Mouse (Mus musculus): ENCODE data around the gene Ptprm. TPM values are rescaled to one million over a fixed set of nuclear protein-coding genes. Genes with fewer than 3 reads are reported as not detected.

Gene Ptprm
- polyA plus RNA-seq, 1 experiment from 2014 or later: 5.7 TPM

- WGBS: 35% methylated on average over 12 of the region's 12 CpGs
These were observed 111.3 kb downstream of the Ptprm start for GRCm38 (mm10) chr17:67242774-67243495.

GRCm38 (mm10) chr17:67241951-67242773, 112.1 kb downstream of the Ptprm start:
- 47% methylated on average over 10 of the region's 10 CpGs for WGBS
- no peaks in the 10 kb centered on the region for H3K9me3 ChIP-seq (replicated peaks)
- no peak overlapping the region for H3K4me2 ChIP-seq
- no peaks in the 10 kb centered on the region for H3K36me3 ChIP-seq (ENCODE audit: poor library complexity, severe bottlenecking)
- no peaks in the 10 kb centered on the region for H3K27me3 ChIP-seq
- ATAC-seq: no peak
- H3K9ac ChIP-seq: no peak overlapping the region
- H3K27ac ChIP-seq: no peak overlapping the region
- H3K4me3 ChIP-seq: no peak overlapping the region
- H3K4me1 ChIP-seq: peaks cover 4% of the 10 kb centered on the region

More at GRCm38 (mm10) chr17:67242774-67243495, 111.3 kb downstream of the Ptprm start:
- ATAC-seq: no peak
- H3K36me3 ChIP-seq (ENCODE audit: poor library complexity, severe bottlenecking): no peaks in the 10 kb centered on the region
- no peak overlapping the region for H3K9ac ChIP-seq
- no peak overlapping the region for H3K4me2 ChIP-seq
- H3K27me3 ChIP-seq: no peaks in the 10 kb centered on the region
- H3K9me3 ChIP-seq (replicated peaks): no peaks in the 10 kb centered on the region
- peaks cover 8% of the 10 kb centered on the region for H3K4me1 ChIP-seq
- H3K4me3 ChIP-seq: no peak overlapping the region
- no peak overlapping the region for H3K27ac ChIP-seq

GRCm38 (mm10) chr17:67238866-67239265, 115.4 kb downstream of the Ptprm start:
- no peak overlapping the region for H3K4me2 ChIP-seq
- no peak for ATAC-seq
- no peak overlapping the region for H3K4me3 ChIP-seq
- peaks cover 4% of the 10 kb centered on the region for H3K4me1 ChIP-seq
- no peaks in the 10 kb centered on the region for H3K9me3 ChIP-seq (replicated peaks)
- no peaks in the 10 kb centered on the region for H3K36me3 ChIP-seq (ENCODE audit: poor library complexity, severe bottlenecking)
- H3K9ac ChIP-seq: no peak overlapping the region
- no peak overlapping the region for H3K27ac ChIP-seq
- WGBS: 97% methylated on average over 7 of the region's 7 CpGs
- no peaks in the 10 kb centered on the region for H3K27me3 ChIP-seq

GRCm38 (mm10) chr17:67237407-67237806, 116.8 kb downstream of the Ptprm start:
- H3K36me3 ChIP-seq (ENCODE audit: poor library complexity, severe bottlenecking): no peaks in the 10 kb centered on the region

GRCm38 (mm10) chr17:67233063-67233462, 121.2 kb downstream of the Ptprm start:
- no peak overlapping the region for H3K27ac ChIP-seq
- no peak overlapping the region for H3K4me2 ChIP-seq
- H3K4me3 ChIP-seq: no peak overlapping the region
- H3K9me3 ChIP-seq (replicated peaks): no peaks in the 10 kb centered on the region
- no peaks in the 10 kb centered on the region for H3K36me3 ChIP-seq (ENCODE audit: poor library complexity, severe bottlenecking)
- H3K9ac ChIP-seq: no peak overlapping the region
- WGBS: 93% methylated on average over 9 of the region's 9 CpGs
- H3K4me1 ChIP-seq: no peaks in the 10 kb centered on the region
- no peak for ATAC-seq
- H3K27me3 ChIP-seq: no peaks in the 10 kb centered on the region

More at GRCm38 (mm10) chr17:67237407-67237806, 116.8 kb downstream of the Ptprm start:
- H3K27me3 ChIP-seq: no peaks in the 10 kb centered on the region
- 86% methylated on average over 10 of the region's 10 CpGs for WGBS
- H3K4me2 ChIP-seq: no peak overlapping the region
- no peak overlapping the region for H3K4me3 ChIP-seq
- no peak overlapping the region for H3K27ac ChIP-seq
- ATAC-seq: no peak
- no peak overlapping the region for H3K9ac ChIP-seq
- H3K9me3 ChIP-seq (replicated peaks): no peaks in the 10 kb centered on the region
- no peaks in the 10 kb centered on the region; the same call in 1 of the 2 replicates for H3K4me1 ChIP-seq

- H3K9me3 ChIP-seq (replicated peaks): no peaks in the 10 kb centered on the region
- no peak overlapping the region for H3K4me2 ChIP-seq
- 6% methylated on average over 5 of the region's 5 CpGs for WGBS
These were observed 127.3 kb downstream of the Ptprm start for GRCm38 (mm10) chr17:67226991-67227390.

GRCm38 (mm10) chr17:67215326-67215725, 138.9 kb downstream of the Ptprm start:
- no peak overlapping the region for H3K9ac ChIP-seq
- H3K4me2 ChIP-seq: no peak overlapping the region
- no peaks in the 10 kb centered on the region for H3K36me3 ChIP-seq (ENCODE audit: poor library complexity, severe bottlenecking)
- no peak overlapping the region for H3K27ac ChIP-seq
- no peak for ATAC-seq
- peaks cover 7% of the 10 kb centered on the region for H3K4me1 ChIP-seq
- H3K9me3 ChIP-seq (replicated peaks): no peaks in the 10 kb centered on the region
- no peaks in the 10 kb centered on the region for H3K27me3 ChIP-seq
- H3K4me3 ChIP-seq: no peak overlapping the region
- 90% methylated on average over 1 of the region's 1 CpGs for WGBS

More at GRCm38 (mm10) chr17:67226991-67227390, 127.3 kb downstream of the Ptprm start:
- 0 out of 2 replicates have a peak, but pooled peaks cover 6% of the 10 kb centered on the region for H3K4me1 ChIP-seq
- H3K27ac ChIP-seq: no peak overlapping the region
- H3K9ac ChIP-seq: no peak overlapping the region
- H3K27me3 ChIP-seq: no peaks in the 10 kb centered on the region
- H3K36me3 ChIP-seq (ENCODE audit: poor library complexity, severe bottlenecking): no peaks in the 10 kb centered on the region
- no peak overlapping the region for H3K4me3 ChIP-seq
- no peak for ATAC-seq

- Histone ChIP-seq H3K9ac (no peak overlapping the region), H3K27ac (no peak overlapping the region), H3K27me3 (no peaks in the 10 kb centered on the region), H3K4me1 (peaks cover 7% of the 10 kb centered on the region), H3K4me3 (no peak overlapping the region), H3K9me3 (replicated peaks) (no peaks in the 10 kb centered on the region), H3K36me3 (ENCODE audit: poor library complexity, severe bottlenecking) (no peaks in the 10 kb centered on the region), H3K4me2 (no peak overlapping the region)
- WGBS: 27% methylated on average over 3 of the region's 3 CpGs
- no peak for ATAC-seq
These were observed 140.5 kb downstream of the Ptprm start for GRCm38 (mm10) chr17:67213711-67214110.

- H3K4me1 ChIP-seq: peaks cover 7% of the 10 kb centered on the region
- H3K27me3 ChIP-seq: no peaks in the 10 kb centered on the region
- H3K27ac ChIP-seq: no peak overlapping the region
- H3K36me3 ChIP-seq (ENCODE audit: poor library complexity, severe bottlenecking): no peaks in the 10 kb centered on the region
- no peak overlapping the region for H3K9ac ChIP-seq
- ATAC-seq: no peak
- no peaks in the 10 kb centered on the region for H3K9me3 ChIP-seq (replicated peaks)
- 65% methylated on average over 8 of the region's 8 CpGs for WGBS
- H3K4me2 ChIP-seq: no peak overlapping the region
- H3K4me3 ChIP-seq: no peak overlapping the region
These were observed 144.4 kb downstream of the Ptprm start for GRCm38 (mm10) chr17:67209676-67210344.

- Histone ChIP-seq H3K27me3 (no peaks in the 10 kb centered on the region), H3K9me3 (replicated peaks) (no peaks in the 10 kb centered on the region), H3K9ac (no peak overlapping the region), H3K4me1 (peaks cover 3% of the 10 kb centered on the region), H3K4me2 (no peak overlapping the region), H3K27ac (no peak overlapping the region), H3K4me3 (no peak overlapping the region), H3K36me3 (ENCODE audit: poor library complexity, severe bottlenecking) (no peaks in the 10 kb centered on the region)
- ATAC-seq: no peak
- WGBS: 85% methylated on average over 5 of the region's 5 CpGs
These were observed 145.7 kb downstream of the Ptprm start for GRCm38 (mm10) chr17:67208600-67208999.

- H3K27ac ChIP-seq: no peak overlapping the region
- H3K36me3 ChIP-seq (ENCODE audit: poor library complexity, severe bottlenecking): no peaks in the 10 kb centered on the region
- no peak overlapping the region for H3K4me3 ChIP-seq
- 97% methylated on average over 4 of the region's 4 CpGs for WGBS
- no peak overlapping the region for H3K4me2 ChIP-seq
- no peak for ATAC-seq
- no peaks in the 10 kb centered on the region for H3K27me3 ChIP-seq
- H3K4me1 ChIP-seq: no peaks in the 10 kb centered on the region
- no peak overlapping the region for H3K9ac ChIP-seq
- H3K9me3 ChIP-seq (replicated peaks): no peaks in the 10 kb centered on the region
These were observed 147.3 kb downstream of the Ptprm start for GRCm38 (mm10) chr17:67206984-67207383.

GRCm38 (mm10) chr17:67201151-67201550, 153.1 kb downstream of the Ptprm start:
- Histone ChIP-seq H3K4me3 (no peak overlapping the region), H3K9ac (no peak overlapping the region), H3K9me3 (replicated peaks) (no peaks in the 10 kb centered on the region), H3K36me3 (ENCODE audit: poor library complexity, severe bottlenecking) (no peaks in the 10 kb centered on the region), H3K27ac (no peak overlapping the region), H3K4me1 (no peaks in the 10 kb centered on the region), H3K27me3 (no peaks in the 10 kb centered on the region), H3K4me2 (no peak overlapping the region)
- WGBS: 12% methylated on average over 7 of the region's 7 CpGs
- ATAC-seq: no peak
